Mouse (Mus musculus): Measurements from ENCODE around the gene Nrbp1. TPM values are rescaled to one million over a fixed set of nuclear protein-coding genes. Genes with fewer than 3 reads are reported as not detected.
A peak's percentile ranks its signal among the peaks of the same experiment; 100 is the strongest.

The Nrbp1 gene
- polyA plus RNA-seq, 1 experiment from 2014 or later = 96.4 TPM

GRCm38 (mm10) chr5:31199321-31199892 is 41.3 kb upstream of the Nrbp1 start:
- H3K4me3 ChIP-seq (ENCODE audit: low read depth, low read length) = no peak overlapping the region
- H3K4me2 ChIP-seq (replicated peaks; ENCODE audit: low read depth) = no peak overlapping the region

GRCm38 (mm10) chr5:31199893-31200292 is 40.8 kb upstream of the Nrbp1 start:
- H3K4me1 ChIP-seq (replicated peaks; ENCODE audit: control insufficient read depth, insufficient read depth, low read length) = no peaks in the 10 kb centered on the region
- peak; percentile 60 for TF ChIP-seq CTCF (IDR thresholded peaks at IDR 0.05; ENCODE audit: low read depth)
- no peak overlapping the region for H3K4me2 ChIP-seq (replicated peaks; ENCODE audit: low read depth)
- no peak for ATAC-seq
- 80% methylated on average over 9 of the region's 9 CpGs for WGBS
- H3K27me3 ChIP-seq (replicated peaks; ENCODE audit: control insufficient read depth, insufficient read depth, low read length) = no peaks in the 10 kb centered on the region
- H3K36me3 ChIP-seq (ENCODE audit: control insufficient read depth, insufficient read depth) = peaks cover 64% of the 10 kb centered on the region
- no peak overlapping the region for H3K9ac ChIP-seq (ENCODE audit: low read depth, low read length)
- H3K27ac ChIP-seq (ENCODE audit: low read depth, low read length) = 0 out of 2 replicates have a peak overlapping the region, but pooled peaks have one; percentile 35
- no peak overlapping the region for H3K4me3 ChIP-seq (ENCODE audit: low read depth, low read length)
- H3K9me3 ChIP-seq (ENCODE audit: control insufficient read depth) = no peaks in the 10 kb centered on the region; the same call in 1 of the 2 replicates

More at GRCm38 (mm10) chr5:31199321-31199892, 41.3 kb upstream of the Nrbp1 start:
- WGBS = 92% methylated on average over 19 of the region's 19 CpGs
- Histone ChIP-seq H3K36me3 (ENCODE audit: control insufficient read depth, insufficient read depth) (peaks cover 68% of the 10 kb centered on the region), H3K27me3 (replicated peaks; ENCODE audit: control insufficient read depth, insufficient read depth, low read length) (no peaks in the 10 kb centered on the region), H3K27ac (ENCODE audit: low read depth, low read length) (peak overlapping the region; percentile 35; the same call in 1 of the 2 replicates), H3K9me3 (ENCODE audit: control insufficient read depth) (no peaks in the 10 kb centered on the region; the same call in 1 of the 2 replicates), H3K9ac (ENCODE audit: low read depth, low read length) (no peak overlapping the region), H3K4me1 (replicated peaks; ENCODE audit: control insufficient read depth, insufficient read depth, low read length) (no peaks in the 10 kb centered on the region)
- ATAC-seq = no peak
- TF ChIP-seq CTCF (IDR thresholded peaks at IDR 0.05; ENCODE audit: low read depth) = no peak

DNA sequence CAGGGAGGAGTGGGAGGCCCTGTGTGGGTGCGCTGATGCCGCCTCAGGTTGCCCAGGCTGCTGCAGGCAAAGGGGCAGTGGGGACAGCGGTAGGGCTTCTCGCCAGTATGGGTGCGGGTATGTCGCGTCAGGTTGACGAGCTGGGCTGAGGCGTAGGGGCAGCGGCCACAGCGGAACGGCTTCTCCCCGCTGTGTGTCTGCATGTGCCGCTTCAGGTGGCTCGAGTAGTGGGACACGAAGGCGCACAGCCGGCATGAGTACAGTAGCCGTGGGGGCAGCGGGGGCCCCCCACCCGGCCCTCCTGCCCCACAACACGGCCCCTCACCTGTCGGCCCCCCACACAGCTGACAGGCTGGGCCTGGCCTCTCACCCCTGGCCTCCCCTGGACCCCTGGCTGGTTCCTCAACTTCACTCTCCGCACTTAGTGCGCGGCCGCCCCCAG is 40.3 kb upstream of the Nrbp1 start:
- Histone ChIP-seq H3K4me1 (replicated peaks; ENCODE audit: control insufficient read depth, insufficient read depth, low read length) (no peaks in the 10 kb centered on the region), H3K4me3 (ENCODE audit: low read depth, low read length) (no peak overlapping the region), H3K27ac (ENCODE audit: low read depth, low read length) (peak overlapping the region; percentile 35; the same call in 1 of the 2 replicates), H3K36me3 (ENCODE audit: control insufficient read depth, insufficient read depth) (peaks cover 64% of the 10 kb centered on the region), H3K9me3 (ENCODE audit: control insufficient read depth) (no peaks in the 10 kb centered on the region; the same call in 1 of the 2 replicates), H3K9ac (ENCODE audit: low read depth, low read length) (no peak overlapping the region), H3K27me3 (replicated peaks; ENCODE audit: control insufficient read depth, insufficient read depth, low read length) (no peaks in the 10 kb centered on the region), H3K4me2 (replicated peaks; ENCODE audit: low read depth) (peak overlapping the region; percentile 74; the same call in 1 of the 2 replicates)
- TF ChIP-seq CTCF (IDR thresholded peaks at IDR 0.05; ENCODE audit: low read depth) = no peak
- no peak for ATAC-seq
- 88% methylated on average over 27 of the region's 27 CpGs for WGBS

DNA sequence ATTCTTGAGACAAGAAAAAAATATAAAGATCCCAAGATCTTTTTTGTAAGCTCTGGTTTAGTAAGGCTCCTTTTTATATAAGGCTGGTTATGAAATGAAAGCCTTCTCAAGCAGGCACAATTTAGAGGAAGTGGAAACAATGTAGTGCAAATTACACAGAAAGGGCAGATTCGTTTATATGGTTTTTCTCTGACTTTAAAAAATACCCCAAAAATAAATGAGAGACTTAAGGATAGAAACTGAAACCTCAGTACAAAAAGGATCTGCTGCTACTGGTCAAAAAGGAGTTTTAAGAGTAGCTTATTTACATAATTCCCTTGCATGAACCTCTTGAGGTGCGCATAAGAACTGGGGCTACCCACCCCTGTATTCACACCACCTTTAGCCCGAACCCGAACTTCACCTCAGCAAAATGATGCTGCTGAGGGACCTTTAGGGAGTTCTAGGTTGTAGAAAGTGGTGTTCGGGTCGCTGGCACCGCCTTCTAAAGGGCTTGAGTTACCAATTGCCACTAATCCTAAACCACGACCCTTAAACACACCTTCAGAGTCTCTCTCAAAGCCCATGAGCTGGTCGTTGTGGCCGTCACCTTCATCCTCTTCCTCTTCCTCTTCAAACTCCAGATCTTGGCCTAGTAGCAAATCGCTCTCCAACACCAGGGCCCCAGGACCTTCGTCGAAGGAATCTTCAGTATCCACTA is 39.5 kb upstream of the Nrbp1 start:
- Histone ChIP-seq H3K9me3 (ENCODE audit: control insufficient read depth) (no peaks in the 10 kb centered on the region; the same call in 1 of the 2 replicates), H3K9ac (ENCODE audit: low read depth, low read length) (peak overlapping the region; percentile 75), H3K4me3 (ENCODE audit: low read depth, low read length) (peak overlapping the region; percentile 77), H3K27ac (ENCODE audit: low read depth, low read length) (peak overlapping the region; percentile 82), H3K4me2 (replicated peaks; ENCODE audit: low read depth) (peak overlapping the region; percentile 74), H3K27me3 (replicated peaks; ENCODE audit: control insufficient read depth, insufficient read depth, low read length) (no peaks in the 10 kb centered on the region), H3K36me3 (ENCODE audit: control insufficient read depth, insufficient read depth) (peaks cover 64% of the 10 kb centered on the region), H3K4me1 (replicated peaks; ENCODE audit: control insufficient read depth, insufficient read depth, low read length) (no peaks in the 10 kb centered on the region)
- TF ChIP-seq CTCF (IDR thresholded peaks at IDR 0.05; ENCODE audit: low read depth) = no peak
- no peak for ATAC-seq
- 12% methylated on average over 13 of the region's 13 CpGs for WGBS

- H3K36me3 ChIP-seq (ENCODE audit: control insufficient read depth, insufficient read depth) = peaks cover 62% of the 10 kb centered on the region
- H3K9me3 ChIP-seq (ENCODE audit: control insufficient read depth) = no peaks in the 10 kb centered on the region; the same call in 1 of the 2 replicates
- under 1% methylated on average over 52 of the region's 53 CpGs for WGBS
- no peak for TF ChIP-seq CTCF (IDR thresholded peaks at IDR 0.05; ENCODE audit: low read depth)
- no peaks in the 10 kb centered on the region for H3K4me1 ChIP-seq (replicated peaks; ENCODE audit: control insufficient read depth, insufficient read depth, low read length)
- H3K4me3 ChIP-seq (ENCODE audit: low read depth, low read length) = peak within 1 kb of the TSS; percentile 77
- no peaks in the 10 kb centered on the region for H3K27me3 ChIP-seq (replicated peaks; ENCODE audit: control insufficient read depth, insufficient read depth, low read length)
- peak; percentile 94 for ATAC-seq
- H3K9ac ChIP-seq (ENCODE audit: low read depth, low read length) = peak within 1 kb of the TSS; percentile 75
- peak within 1 kb of the TSS; percentile 74 for H3K4me2 ChIP-seq (replicated peaks; ENCODE audit: low read depth)
- H3K27ac ChIP-seq (ENCODE audit: low read depth, low read length) = peak within 1 kb of the TSS; percentile 82
Observed at GRCm38 (mm10) chr5:31201742-31202590, 38.7 kb upstream of the Nrbp1 start, which contains the start of gene Zfp513. Gene Zfp513 (minus strand): TSS chr5:31202303.

All from intestine, postnatal 0 days (tissue).